Mouse (Mus musculus): ENCODE data around the gene Aff3.

- TF ChIP-seq POLR2A (IDR thresholded peaks at IDR 0.05; ENCODE audit: insufficient read depth, low read depth, low read length) (no peak), CTCF (IDR thresholded peaks at IDR 0.05; ENCODE audit: insufficient read depth, low read depth, low read length) (no peak)
Observed at GRCm38 (mm10) chr1:38664261-38664660, 494 bp downstream of the Aff3 start.
